Mouse (Mus musculus) cerebral cortex, adult 2 months (tissue): ENCODE results near the gene Sept1.

ENCODE experiments used
- WGBS: fragments of 180-500 bp; shearing (Covaris S2); methylation state at CpG from one replicate; pipeline ENCODE4 v1.1.7; 2018; 5-methylcytosine and 5-hydroxymethylcytosine counted together

The Sept1 gene

GRCm38 (mm10) chr7:127253821-127254769 lies 21.2 kb upstream of the Sept1 start:
- under 1% methylated on average over 136 of the region's 136 CpGs for WGBS

GRCm38 (mm10) chr7:127253341-127253740 lies 20.4 kb upstream of the Sept1 start:
- WGBS = 70% methylated on average over 6 of the region's 6 CpGs

- WGBS = 46% methylated on average over 2 of the region's 2 CpGs
Observed at GRCm38 (mm10) chr7:127252414-127252813, 19.5 kb upstream of the Sept1 start.

- 85% methylated on average over 8 of the region's 8 CpGs for WGBS
Observed at GRCm38 (mm10) chr7:127250511-127250910, 17.6 kb upstream of the Sept1 start.

GRCm38 (mm10) chr7:127244658-127245510 lies 12.0 kb upstream of the Sept1 start:
- WGBS = 5% methylated on average over 32 of the region's 33 CpGs

GRCm38 (mm10) chr7:127243870-127244657 lies 11.1 kb upstream of the Sept1 start, which contains the start of gene Zfp771:
TSS of gene Zfp771 (plus strand) at chr7:127244274.
- under 1% methylated on average over 56 of the region's 56 CpGs for WGBS

GRCm38 (mm10) chr7:127243361-127243867 lies 10.5 kb upstream of the Sept1 start:
- WGBS = 17% methylated on average over 2 of the region's 2 CpGs

- WGBS = 75% methylated on average over 2 of the region's 2 CpGs
Observed at GRCm38 (mm10) chr7:127234777-127235176, 1.8 kb upstream of the Sept1 start.

GRCm38 (mm10) chr7:127233765-127234164 lies 835 bp upstream of the Sept1 start:
- WGBS = 3% methylated on average over 9 of the region's 9 CpGs

GRCm38 (mm10) chr7:127233368-127233749 lies 429 bp upstream of the Sept1 start:
- WGBS = under 1% methylated on average over 27 of the region's 27 CpGs

GRCm38 (mm10) chr7:127231826-127232621 lies 906 bp downstream of the Sept1 start:
- 4% methylated on average over 20 of the region's 20 CpGs for WGBS

GRCm38 (mm10) chr7:127231376-127231775 lies 1.6 kb downstream of the Sept1 start:
- 33% methylated on average over 3 of the region's 3 CpGs for WGBS

GRCm38 (mm10) chr7:127228615-127229303 lies 4.2 kb downstream of the Sept1 start:
- WGBS = 54% methylated on average over 4 of the region's 4 CpGs

- 74% methylated on average over 11 of the region's 11 CpGs for WGBS
Observed at GRCm38 (mm10) chr7:127225147-127225995, 7.6 kb downstream of the Sept1 start.

GRCm38 (mm10) chr7:127224616-127225015 lies 8.3 kb downstream of the Sept1 start:
- 93% methylated on average over 6 of the region's 6 CpGs for WGBS

GRCm38 (mm10) chr7:127223515-127224478 lies 9.1 kb downstream of the Sept1 start:
- 92% methylated on average over 6 of the region's 6 CpGs for WGBS

- WGBS = 97% methylated on average over 3 of the region's 3 CpGs
Observed at GRCm38 (mm10) chr7:127223106-127223505, 9.8 kb downstream of the Sept1 start.

GRCm38 (mm10) chr7:127220440-127220839 lies 12.5 kb downstream of the Sept1 start:
- WGBS = 79% methylated on average over 6 of the region's 6 CpGs
